Mouse (Mus musculus) gastrocnemius, postnatal 14 days (tissue): ENCODE measurements around the gene Slpi. TPM values are rescaled to one million over a fixed set of nuclear protein-coding genes. Genes with fewer than 3 reads are reported as not detected.

ENCODE experiments used
- DNase-seq: peaks from one replicate; pipeline ENCODE4 v3.0.0; 2021; ENCODE audit warnings: mixed read lengths
- intact Hi-C: fragments of 180-260 bp; cut with DNase I; formaldehyde crosslinking; loops from one replicate; pipeline ENCODE4 v1.15.1; 2025; ENCODE audit warnings: low total_unique reads
- total RNA-seq, 2 experiments: library from RNA; stranded (reverse); gene quantifications; 2 replicates each; pipeline ENCODE4 v1.2.3; 2021

Slpi gene
- total RNA-seq, 2 experiments from 2014 or later, result 0.64 to 0.66 TPM

DNA sequence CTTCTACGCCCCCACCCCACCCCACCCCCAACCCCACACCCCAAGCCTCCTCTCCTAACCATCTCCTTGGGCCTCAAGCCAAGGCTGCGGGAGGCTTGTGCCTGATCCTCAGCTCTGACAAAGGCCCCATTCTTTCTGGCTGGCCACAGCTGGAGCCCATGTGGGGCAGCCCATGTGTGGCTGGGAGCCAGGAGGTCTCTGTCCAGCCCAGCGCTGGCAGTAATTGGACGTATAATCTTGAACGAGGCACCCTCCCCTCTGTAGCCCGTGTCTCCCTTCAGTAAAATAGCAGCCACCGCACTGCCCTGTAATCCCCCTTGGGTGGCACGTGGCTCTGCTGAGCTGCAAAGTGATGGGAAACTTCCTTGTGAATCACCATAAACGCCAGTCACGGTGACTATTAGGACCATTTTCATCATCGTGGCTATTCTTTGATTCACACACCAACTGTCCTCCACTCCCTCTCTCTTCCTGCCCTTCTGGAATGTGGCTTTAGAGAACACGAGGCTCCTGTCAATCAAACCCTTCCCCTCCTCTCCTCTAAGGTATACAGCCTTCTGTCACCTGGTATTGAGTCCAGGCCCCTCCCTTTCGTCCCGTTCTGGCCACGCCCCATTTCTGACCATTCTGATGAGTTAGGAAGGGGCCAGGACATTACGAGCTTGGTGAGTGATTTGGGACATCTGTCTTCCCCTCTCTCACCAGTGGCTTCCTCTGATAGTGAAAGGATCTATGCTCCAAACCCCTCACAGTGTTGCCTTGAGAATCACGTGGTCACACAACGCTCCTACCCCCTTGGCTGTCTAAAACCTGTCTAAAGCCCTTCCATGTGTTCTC, 2.8 kb downstream of the Slpi start:
- intact Hi-C loops, result loop anchor here (10.0 kb wide), 1 partner anchor 251 kb away; no protein-coding TSS in a partner anchor
- DNase-seq, result no peak

DNA sequence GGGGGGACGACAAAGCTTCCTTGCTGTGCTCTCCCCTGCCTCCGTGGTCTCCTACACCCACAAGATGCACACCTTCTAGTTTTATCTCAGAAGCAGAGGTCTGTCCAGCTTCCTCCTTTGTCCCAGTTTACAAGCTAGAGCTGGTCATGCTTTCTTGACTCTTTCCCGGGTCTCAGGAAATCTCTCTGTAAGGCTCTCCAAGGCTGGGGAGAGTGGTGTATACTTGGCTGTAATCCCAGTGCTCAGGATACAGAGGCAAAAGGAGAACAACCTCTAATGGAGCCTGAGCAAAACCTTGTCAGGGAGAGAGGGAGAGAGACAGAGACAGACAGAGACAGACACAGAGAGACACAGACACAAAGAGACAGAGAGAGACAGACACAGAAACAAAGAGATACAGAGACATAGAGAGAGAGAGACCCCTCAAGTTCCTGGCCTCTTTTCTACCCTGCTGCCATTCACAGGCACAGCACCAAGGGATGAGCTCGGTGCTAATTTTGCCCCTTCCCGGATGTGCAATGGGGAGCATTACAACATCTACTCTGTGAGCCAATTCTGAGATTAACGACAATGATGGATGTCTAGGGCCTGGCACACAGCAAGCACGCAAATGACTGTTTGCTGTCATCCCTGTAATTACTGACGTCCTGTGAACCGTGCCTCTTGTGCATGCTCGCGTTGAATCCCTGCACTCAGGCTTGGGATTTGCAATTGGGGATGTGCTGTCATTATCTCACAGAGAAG, 5.1 kb downstream of the Slpi start:
- DNase-seq, result no peak

GRCm38 (mm10) chr2:164382971-164383370, 5.9 kb downstream of the Slpi start:
- intact Hi-C loops, result loop anchor here (10.0 kb wide), 1 partner anchor 248 kb away; no protein-coding TSS in a partner anchor
- no peak for DNase-seq

More for the DNA sequence above, 5.1 kb downstream of the Slpi start:
- intact Hi-C loops, result loop anchor here (10.0 kb wide), 1 partner anchor 249 kb away; no protein-coding TSS in a partner anchor

DNA sequence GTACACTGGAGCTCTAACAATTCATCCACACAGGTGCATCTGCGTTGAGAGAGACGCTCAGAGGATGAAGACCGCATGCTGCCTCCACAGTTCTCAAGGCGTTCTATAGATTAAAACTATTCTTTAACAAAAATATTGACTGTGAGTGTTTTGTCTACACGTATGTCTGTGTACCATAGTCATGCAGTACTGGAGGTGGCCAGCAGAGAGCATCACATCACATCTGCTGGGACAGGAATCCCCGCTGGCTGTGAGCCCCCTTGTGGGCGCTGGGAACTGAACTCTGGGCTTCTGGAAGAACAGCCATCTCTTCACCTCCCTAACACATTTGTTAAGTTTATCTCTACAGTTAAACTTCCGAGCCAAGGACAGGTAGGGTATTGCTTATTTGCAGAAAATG, 7.2 kb downstream of the Slpi start:
- intact Hi-C loops, result loop anchor here (10.0 kb wide), 1 partner anchor 247 kb away; no protein-coding TSS in a partner anchor
- DNase-seq, result no peak

GRCm38 (mm10) chr2:164377478-164378426, 11.1 kb downstream of the Slpi start:
- intact Hi-C loops, result no loop called here

DNA sequence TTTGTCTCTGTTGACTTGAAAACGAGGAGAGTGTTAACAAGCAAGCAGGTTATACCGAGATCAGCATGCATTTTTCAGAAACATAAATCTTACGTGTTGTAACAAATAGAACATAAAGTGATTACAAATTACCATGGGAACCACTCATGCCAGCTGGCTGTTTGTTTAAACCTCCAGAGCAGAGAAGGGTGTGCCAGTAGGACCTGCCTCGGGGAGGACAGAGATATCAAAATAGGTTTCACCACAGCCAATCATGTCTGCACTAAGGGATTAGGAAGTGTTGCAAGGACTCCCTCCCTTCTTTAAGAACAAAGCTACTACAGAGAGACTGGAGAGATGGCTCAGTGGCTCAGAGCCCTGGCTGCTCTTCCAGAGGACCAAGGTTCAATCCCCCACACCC, 15.7 kb downstream of the Slpi start:
- intact Hi-C loops, result no loop called here

More at GRCm38 (mm10) chr2:164377478-164378426, 11.1 kb downstream of the Slpi start:
- DNase-seq, result no peak

GRCm38 (mm10) chr2:164372408-164373053, 16.4 kb downstream of the Slpi start:
- intact Hi-C loops, result no loop called here
- DNase-seq, result no peak

More for the DNA sequence above, 15.7 kb downstream of the Slpi start:
- DNase-seq, result no peak

GRCm38 (mm10) chr2:164371371-164371770, 17.5 kb downstream of the Slpi start:
- intact Hi-C loops, result no loop called here
- no peak for DNase-seq

DNA sequence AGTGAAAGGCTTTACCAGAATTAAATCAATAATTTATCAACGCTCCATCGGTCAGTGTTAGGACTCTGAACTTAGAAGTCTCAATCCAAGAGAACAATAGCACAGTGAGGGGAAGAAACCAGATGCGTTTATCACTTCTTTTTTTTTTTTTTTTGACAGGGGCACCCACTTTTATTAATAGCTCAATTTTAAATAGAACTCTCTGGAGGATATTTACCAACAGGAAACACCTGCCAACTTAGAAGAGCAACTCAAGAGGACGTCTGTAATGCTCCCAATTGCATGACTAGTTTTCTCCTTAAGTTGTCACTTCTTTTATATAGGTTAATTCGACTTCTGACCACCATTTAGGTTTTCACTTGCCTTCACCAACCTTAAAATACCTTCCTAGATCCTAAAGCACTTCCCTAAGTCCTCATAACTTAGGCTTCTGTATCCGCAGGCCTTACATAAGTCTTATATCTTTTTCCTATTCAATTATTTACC, 20.2 kb downstream of the Slpi start:
- intact Hi-C loops, result no loop called here
- no peak for DNase-seq

- intact Hi-C loops, result no loop called here
- no peak for DNase-seq
These were observed 21.9 kb downstream of the Slpi start for GRCm38 (mm10) chr2:164366947-164367346.

- intact Hi-C loops, result no loop called here
- DNase-seq, result no peak
These were observed 27.8 kb downstream of the Slpi start for GRCm38 (mm10) chr2:164360974-164361657.

- intact Hi-C loops, result loop anchor here (10.0 kb wide), 1 partner anchor 255 kb away; no protein-coding TSS in a partner anchor
- no peak for DNase-seq
These were observed 29.2 kb downstream of the Slpi start for GRCm38 (mm10) chr2:164359668-164360067.

DNA sequence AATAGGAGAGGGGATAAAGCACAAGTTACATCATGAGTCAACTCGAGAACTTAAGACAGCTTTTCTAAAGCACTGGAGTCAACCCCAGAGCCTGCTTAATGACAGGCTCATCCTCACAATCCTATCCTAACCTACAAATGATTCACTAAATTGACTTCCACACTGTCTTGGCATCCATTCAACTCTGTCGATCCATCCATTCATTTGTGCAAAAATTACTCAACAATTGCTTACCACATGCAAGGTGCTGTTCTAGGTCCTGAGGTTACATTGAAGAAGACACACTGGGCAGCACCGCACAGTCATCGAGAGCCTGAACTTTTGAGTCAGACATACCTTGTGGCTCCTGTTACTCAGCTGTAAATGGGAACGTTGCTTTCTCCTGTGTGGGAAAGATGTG, 29.9 kb downstream of the Slpi start:
- intact Hi-C loops, result loop anchor here (10.0 kb wide), 1 partner anchor 254 kb away; no protein-coding TSS in a partner anchor
- no peak for DNase-seq

GRCm38 (mm10) chr2:164358373-164358772, 30.5 kb downstream of the Slpi start:
- intact Hi-C loops, result loop anchor here (10.0 kb wide), 1 partner anchor 254 kb away; no protein-coding TSS in a partner anchor
- DNase-seq, result no peak

DNA sequence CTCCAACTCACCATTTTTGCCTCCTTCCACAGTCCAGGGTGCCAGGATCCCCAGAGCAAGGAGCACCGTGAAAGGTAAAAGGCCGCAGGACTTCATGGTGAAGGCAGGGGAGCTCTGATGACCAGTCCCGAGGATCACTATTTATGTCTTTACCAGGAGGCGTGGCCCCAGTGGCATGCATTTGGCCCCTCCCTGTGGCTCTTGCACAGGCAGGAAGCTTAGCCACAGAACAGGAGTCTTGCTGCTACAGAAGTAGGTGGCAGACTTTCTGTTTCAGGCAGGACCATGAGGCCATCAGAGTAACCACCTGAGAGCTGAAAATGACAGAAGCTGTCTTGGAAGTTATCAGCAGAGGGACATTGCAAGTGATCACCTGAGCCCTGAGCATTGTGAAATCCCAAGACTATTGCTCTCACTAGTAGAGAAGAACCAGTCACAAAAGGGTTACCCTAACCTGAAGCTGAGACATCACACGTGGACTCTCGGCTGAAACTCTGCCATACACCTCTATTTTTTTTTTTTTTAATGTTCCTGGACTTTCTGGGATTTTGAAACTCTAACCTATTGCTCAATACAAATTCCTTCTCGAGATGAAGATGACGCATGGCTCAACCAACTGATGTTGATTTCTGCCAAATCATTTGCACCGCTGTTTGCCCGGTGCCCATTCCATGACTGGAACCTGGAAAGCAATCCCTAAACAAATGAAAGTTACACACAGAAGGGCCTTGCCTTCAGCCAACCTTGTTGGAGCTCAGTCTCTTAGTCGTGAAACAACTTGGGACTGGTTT, 32.5 kb downstream of the Slpi start:
- DNase-seq, result no peak
- intact Hi-C loops, result loop anchor here (10.0 kb wide), 1 partner anchor 252 kb away; no protein-coding TSS in a partner anchor

- no peak for DNase-seq
- intact Hi-C loops, result loop anchor here (10.0 kb wide), 1 partner anchor 249 kb away; no protein-coding TSS in a partner anchor
These were observed 35.5 kb downstream of the Slpi start for GRCm38 (mm10) chr2:164353356-164353755.

GRCm38 (mm10) chr2:164352697-164353096, 36.2 kb downstream of the Slpi start:
- intact Hi-C loops, result loop anchor here (10.0 kb wide), 1 partner anchor 248 kb away; no protein-coding TSS in a partner anchor
- no peak for DNase-seq
